Mouse (Mus musculus) CH12.LX (cell line): Measurements from ENCODE around the gene Klhdc8b. TPM values are rescaled to one million over a fixed set of nuclear protein-coding genes. Genes with fewer than 3 reads are reported as not detected.

Experiments
- DNase-seq: peaks from one replicate; pipeline ENCODE4 v3.0.0-alpha.2; 2013; ENCODE audit errors: extremely low read depth
- H3K27ac ChIP-seq: 2 replicates; pipeline ENCODE4 v1.5.1; 2012; ENCODE audit warnings: low read depth, mild to moderate bottlenecking, control low read depth, moderate library complexity; ENCODE audit not compliant: insufficient read depth
- H3K27me3 ChIP-seq: replicated peaks from 2 replicates; pipeline ENCODE3; 2012; ENCODE audit warnings: inconsistent platforms
- H3K36me3 ChIP-seq, 2 experiments: replicated peaks in 1 of 2; 2 replicates each; pipeline versions ENCODE3 to v1.6.1; 2012; ENCODE audit warnings: inconsistent platforms in 1 of 2, low read length in 1 of 2, mild to moderate bottlenecking in 1 of 2, mixed read lengths in 1 of 2, moderate library complexity in 1 of 2; ENCODE audit not compliant: control insufficient read depth in 1 of 2, insufficient read depth in 1 of 2
- H3K4me1 ChIP-seq, 2 experiments: 2 replicates each; pipeline ENCODE4 v1.6.1; 2012; ENCODE audit warnings: inconsistent platforms in 1 of 2, moderate library complexity in 1 of 2; ENCODE audit not compliant: insufficient read depth in 2 of 2, control insufficient read depth in 1 of 2
- H3K4me2 ChIP-seq: 2 replicates; pipeline ENCODE4 v1.6.1; 2012; ENCODE audit warnings: low read depth, mild to moderate bottlenecking, control low read depth; ENCODE audit not compliant: poor library complexity, insufficient read depth, severe bottlenecking
- H3K4me3 ChIP-seq, 3 experiments: fragments of 150-350 bp in 1 of 3; sonication (generic) in 1 of 3; replicated peaks in 1 of 3; 2 replicates each; pipeline versions ENCODE3 to v1.5.1; 2011 to 2012; ENCODE audit warnings: low read depth in 2 of 3, low read length in 2 of 3, mild to moderate bottlenecking in 2 of 3, moderate library complexity in 2 of 3, control low read depth in 1 of 3, improper control_type of control experiment in 1 of 3, inconsistent platforms in 1 of 3, mixed read lengths in 1 of 3; ENCODE audit not compliant: poor library complexity in 1 of 3
- H3K79me2 ChIP-seq: replicated peaks from 2 replicates; pipeline ENCODE4 v1.6.1; 2012; ENCODE audit warnings: mild to moderate bottlenecking, moderate library complexity; ENCODE audit not compliant: control insufficient read depth, poor library complexity, insufficient read depth, severe bottlenecking; ENCODE audit errors: extremely low read depth
- H3K9ac ChIP-seq: 2 replicates; pipeline ENCODE4 v1.6.1; 2012; ENCODE audit warnings: low read depth, mild to moderate bottlenecking, control low read depth, moderate library complexity; ENCODE audit not compliant: insufficient read depth
- H3K9me3 ChIP-seq: replicated peaks from 2 replicates; pipeline ENCODE3; 2012; ENCODE audit warnings: low read length, inconsistent platforms, mixed read lengths
- CHD2 ChIP-seq: IDR thresholded peaks from 2 replicates; pipeline ENCODE4 v1.6.1; 2011; ENCODE audit warnings: low read length, improper control_type of control experiment
- ELF1 ChIP-seq: IDR thresholded peaks from 2 replicates; pipeline ENCODE4 v1.6.1; 2014; ENCODE audit warnings: low read depth, mild to moderate bottlenecking, inconsistent platforms, low read length, improper control_type of control experiment
- EP300 ChIP-seq: IDR thresholded peaks from 2 replicates; pipeline ENCODE4 v1.6.1; 2011; ENCODE audit warnings: low read length, improper control_type of control experiment
- ETS1 ChIP-seq: conservative IDR thresholded peaks from 2 replicates; pipeline ENCODE4 v1.6.1; 2012; ENCODE audit warnings: low read depth, mild to moderate bottlenecking, inconsistent platforms, low read length, improper control_type of control experiment, moderate library complexity
- GABPA ChIP-seq: IDR thresholded peaks from 2 replicates; pipeline ENCODE4 v1.6.1; 2012; ENCODE audit warnings: low read depth, low read length, improper control_type of control experiment, inconsistent platforms; ENCODE audit not compliant: insufficient replicate concordance
- HCFC1 ChIP-seq: IDR thresholded peaks from 2 replicates; pipeline ENCODE4 v1.6.1; 2012; ENCODE audit warnings: low read depth, mild to moderate bottlenecking, inconsistent platforms, low read length, improper control_type of control experiment
- JUN ChIP-seq: IDR thresholded peaks from 2 replicates; pipeline ENCODE4 v1.6.1; 2011; ENCODE audit warnings: low read depth, mild to moderate bottlenecking, low read length, improper control_type of control experiment, moderate library complexity; ENCODE audit not compliant: insufficient read depth
- KAT2A ChIP-seq: IDR thresholded peaks from 2 replicates; pipeline ENCODE4 v1.6.1; 2012; ENCODE audit warnings: low read length, improper control_type of control experiment, inconsistent platforms; ENCODE audit not compliant: insufficient replicate concordance
- MAX ChIP-seq: IDR thresholded peaks from 2 replicates; pipeline ENCODE4 v1.6.1; 2011; ENCODE audit warnings: low read length, improper control_type of control experiment
- MAZ ChIP-seq: IDR thresholded peaks from 2 replicates; pipeline ENCODE4 v1.6.1; 2012; ENCODE audit warnings: low read depth, mild to moderate bottlenecking, inconsistent platforms, low read length, improper control_type of control experiment, moderate library complexity
- NRF1 ChIP-seq: IDR thresholded peaks from 2 replicates; pipeline ENCODE4 v1.6.1; 2014; ENCODE audit warnings: low read depth, mild to moderate bottlenecking, inconsistent platforms, low read length, improper control_type of control experiment, moderate library complexity
- PAX5 ChIP-seq: IDR thresholded peaks from 2 replicates; pipeline ENCODE4 v1.6.1; 2012; ENCODE audit warnings: low read length, inconsistent platforms, mixed read lengths
- RAD21 ChIP-seq: IDR thresholded peaks from 2 replicates; pipeline ENCODE4 v1.6.1; 2011; ENCODE audit warnings: low read depth, mild to moderate bottlenecking, low read length, improper control_type of control experiment, moderate library complexity
- RCOR1 ChIP-seq: conservative IDR thresholded peaks from 2 replicates; pipeline ENCODE4 v1.6.1; 2012; ENCODE audit warnings: low read depth, mild to moderate bottlenecking, inconsistent platforms, low read length, improper control_type of control experiment
- SIN3A ChIP-seq: IDR thresholded peaks from 2 replicates; pipeline ENCODE4 v1.6.1; 2012; ENCODE audit warnings: low read length, improper control_type of control experiment, inconsistent platforms
- TBP ChIP-seq: conservative IDR thresholded peaks from 2 replicates; pipeline ENCODE4 v1.6.1; 2011; ENCODE audit warnings: low read depth, low read length, improper control_type of control experiment
- TCF12 ChIP-seq: IDR thresholded peaks from 2 replicates; pipeline ENCODE4 v1.6.1; 2014; ENCODE audit warnings: low read depth, mild to moderate bottlenecking, inconsistent platforms, low read length, improper control_type of control experiment
- UBTF ChIP-seq: IDR thresholded peaks from 2 replicates; pipeline ENCODE4 v1.6.1; 2012; ENCODE audit warnings: low read depth, mild to moderate bottlenecking, inconsistent platforms, low read length, improper control_type of control experiment, moderate library complexity
- USF1 ChIP-seq: IDR thresholded peaks from 2 replicates; pipeline ENCODE4 v1.6.1; 2014; ENCODE audit warnings: low read depth, mild to moderate bottlenecking, inconsistent platforms, low read length, improper control_type of control experiment
- USF2 ChIP-seq: conservative IDR thresholded peaks from 2 replicates; pipeline ENCODE4 v1.6.1; 2011; ENCODE audit warnings: low read depth, low read length, improper control_type of control experiment
- ZC3H11A ChIP-seq: IDR thresholded peaks from 2 replicates; pipeline ENCODE4 v1.6.1; 2012; ENCODE audit warnings: low read depth, mild to moderate bottlenecking, inconsistent platforms, low read length, improper control_type of control experiment
- ZKSCAN1 ChIP-seq: IDR thresholded peaks from 2 replicates; pipeline ENCODE4 v1.6.1; 2012; ENCODE audit warnings: low read depth, inconsistent platforms, low read length, improper control_type of control experiment, borderline replicate concordance
- ZNF384 ChIP-seq: IDR thresholded peaks from 2 replicates; pipeline ENCODE4 v1.6.1; 2012; ENCODE audit warnings: low read depth, low read length, improper control_type of control experiment, inconsistent platforms
- dilution Hi-C: fragments of 300-500 bp; cut with MboI; formaldehyde crosslinking; loops from 2 replicates; pipeline ENCODE4 v1.14.3; 2020; ENCODE audit warnings: low sequenced_read_pairs; ENCODE audit not compliant: extremely low pct_unique_long_range_greater_than_20kb, extremely low pct_ligation_motif_present
- in situ Hi-C: fragments of 300-500 bp; cut with MboI; formaldehyde crosslinking; loops from 3 replicates; pipeline ENCODE4 v1.14.3; 2019; ENCODE audit warnings: low sequenced_read_pairs, low pct_ligation_motif_present, low pct_unique_long_range_greater_than_20kb, mixed read lengths
- polyA plus RNA-seq: library from polyadenylated mRNA; unstranded; fragments of >175 nt; gene quantifications from 2 replicates; pipeline ENCODE4 v1.2.1, GENCODE M21; 2012; ENCODE audit warnings: low read depth; ENCODE audit not compliant: insufficient read length
- total RNA-seq, 2 experiments: library from RNA; depleted of rRNA; stranded (reverse); fragments of 300-350 nt in 1 of 2; fragments of >200 nt in 1 of 2; gene quantifications; 2 replicates each; pipeline ENCODE4 v1.2.3; 2012 to 2014

Gene Klhdc8b
- total and polyA plus RNA-seq, 3 experiments: 1.9 to 5.2 (median 3.5) TPM

DNA sequence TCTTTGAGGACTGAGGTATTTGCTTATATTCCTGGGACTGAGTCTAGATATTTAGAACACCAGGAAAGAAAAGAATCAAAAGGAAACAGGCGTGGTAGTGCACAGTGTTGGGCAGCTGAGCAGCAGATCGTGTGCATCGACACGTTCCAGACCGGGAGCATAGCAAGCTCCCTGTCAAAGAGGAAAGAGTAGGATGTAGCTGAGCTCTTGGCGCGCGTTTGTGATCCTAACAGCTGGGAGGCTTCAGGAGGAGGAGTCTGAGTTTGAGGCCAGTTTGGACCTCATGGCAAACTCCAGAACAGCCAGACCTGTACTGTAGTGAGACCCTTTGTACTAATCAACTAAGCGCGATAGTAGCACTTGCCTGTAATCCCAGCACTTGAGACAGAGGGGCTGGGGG, 811 bp upstream of the Klhdc8b start:
- peaks cover 10 to 24% of the 10 kb centered on the region in 2 experiments for H3K4me1 ChIP-seq
- in situ Hi-C loops: no loop called here
- peaks cover 19 to 49% of the 10 kb centered on the region in 2 experiments for H3K36me3 ChIP-seq
- dilution Hi-C loops: no loop called here
- H3K27ac ChIP-seq: no peak overlapping the region
- H3K4me2 ChIP-seq: no peak overlapping the region
- no peak overlapping the region for H3K9ac ChIP-seq
- TF ChIP-seq GABPA (no peak), ETS1 (no peak), JUN (no peak), ELF1 (no peak), ZC3H11A (no peak), ZNF384 (no peak), RCOR1 (no peak), PAX5 (no peak), RAD21 (no peak), EP300 (no peak), UBTF (no peak), MAX (no peak), USF1 (no peak), TBP (no peak), TCF12 (no peak), CHD2 (no peak)
- peaks cover 21% of the 10 kb centered on the region for H3K79me2 ChIP-seq
- no peaks in the 10 kb centered on the region for H3K27me3 ChIP-seq
- H3K4me3 ChIP-seq: no peak overlapping the region
- DNase-seq: no peak
- no peaks in the 10 kb centered on the region for H3K9me3 ChIP-seq

DNA sequence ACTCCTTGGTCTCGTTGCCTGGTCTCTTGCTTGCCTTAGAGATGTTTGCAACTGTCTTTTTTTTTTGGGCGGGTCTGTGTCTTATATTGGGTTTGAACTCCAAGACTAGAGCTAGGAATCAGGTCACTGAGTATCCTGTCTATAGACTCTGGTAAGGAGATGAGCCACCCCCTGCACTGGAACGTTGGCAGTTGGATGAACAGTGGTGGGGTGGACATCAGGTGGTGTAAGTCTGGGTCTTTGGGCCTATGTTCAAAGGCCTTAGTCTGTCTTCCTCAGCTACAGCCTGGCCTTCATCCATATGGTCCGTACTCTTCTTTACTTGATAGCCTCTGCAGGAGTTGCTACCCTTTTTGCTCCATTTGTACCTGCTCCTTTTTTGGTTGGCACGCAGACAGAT, 294 bp upstream of the Klhdc8b start:
- H3K9ac ChIP-seq: peak overlapping the region; percentile 85
- no peak overlapping the region for H3K27ac ChIP-seq
- peaks cover 10 to 24% of the 10 kb centered on the region in 2 experiments for H3K4me1 ChIP-seq
- peak overlapping the region; percentile 69 to 84 (median 83) for H3K4me3 ChIP-seq
- H3K27me3 ChIP-seq: no peaks in the 10 kb centered on the region
- TF ChIP-seq RAD21 (no peak), SIN3A (no peak), USF2 (no peak), ZKSCAN1 (no peak), ZNF384 (no peak), KAT2A (no peak), HCFC1 (no peak), NRF1 (no peak), ETS1 (no peak), MAZ (no peak)
- TF ChIP-seq, all 38 proteins: peak for 0
- dilution Hi-C loops: no loop called here
- in situ Hi-C loops: no loop called here
- Histone ChIP-seq H3K9me3 (no peaks in the 10 kb centered on the region), H3K79me2 (peaks cover 21% of the 10 kb centered on the region), H3K36me3 (peaks cover 19 to 46% of the 10 kb centered on the region in 2 experiments), H3K4me2 (peak overlapping the region; percentile 92)
- DNase-seq: no peak
